In genomic region chr8:116755557-116755956, GRCm38 (mm10) we compare ENCODE assay signal across 9 mouse cellular contexts. TPM values are rescaled to one million over a fixed set of nuclear protein-coding genes. Genes with fewer than 3 reads are reported as not detected.
DNase-seq lines count a peak whose midpoint lies in the region; ATAC-seq and TF ChIP-seq lines count a peak whose summit lies in the region.
"Had no signal": no experiment of that assay in that cellular context is flagged by ENCODE, and none has a peak within 500 bp of the region (broad histone marks: within the 10 kb centered on the region; RNA-seq: fewer than 3 reads in every experiment).

No protein-coding gene starts in this region.

- TF ChIP-seq POLR2A in spleen, adult 2 months (IDR thresholded peaks at IDR 0.05; ENCODE audit: low read depth, low read length) = no peak

- H3K27me3 ChIP-seq in hindbrain, embryonic 10.5 days (ENCODE audit: insufficient read depth, poor library complexity, severe bottlenecking) = no peaks in the 10 kb centered on the region
- no peaks in the 10 kb centered on the region for H3K27me3 ChIP-seq in hindbrain, embryonic 13.5 days
- H3K27me3 ChIP-seq in spleen, adult 2 months (ENCODE audit: control insufficient read depth, insufficient read depth, low read length) = no peaks in the 10 kb centered on the region
- H3K27me3 ChIP-seq: limb, embryonic 13.5 days had no signal

- H3K27ac ChIP-seq in hindbrain, embryonic 10.5 days = no peak overlapping the region
- no peak overlapping the region for H3K27ac ChIP-seq in hindbrain, embryonic 13.5 days
- no peak overlapping the region for H3K27ac ChIP-seq in spleen, adult 2 months (ENCODE audit: insufficient read depth, low read length)
- H3K27ac ChIP-seq: limb, embryonic 13.5 days had no signal

- no peaks in the 10 kb centered on the region for H3K4me1 ChIP-seq in hindbrain, embryonic 10.5 days (replicated peaks)
- no peaks in the 10 kb centered on the region for H3K4me1 ChIP-seq in hindbrain, embryonic 13.5 days (replicated peaks)
- H3K4me1 ChIP-seq in spleen, adult 2 months (ENCODE audit: control insufficient read depth, insufficient read depth, insufficient read length) = no peaks in the 10 kb centered on the region
- H3K4me1 ChIP-seq: limb, embryonic 13.5 days had no signal

- ATAC-seq in hindbrain, embryonic 13.5 days (ENCODE audit: low FRiP score) = no peak

- WGBS in hindbrain, embryonic 10.5 days = 11% methylated on average over 4 of the region's 4 CpGs
- 11% methylated on average over 4 of the region's 4 CpGs for WGBS in hindbrain, embryonic 13.5 days
- WGBS in spleen, adult 2 months = 3% methylated on average over 4 of the region's 4 CpGs

- no peak overlapping the region for H3K4me2 ChIP-seq in hindbrain, embryonic 13.5 days
- H3K4me2 ChIP-seq: limb, embryonic 13.5 days had no signal

- H3K36me3 ChIP-seq in hindbrain, embryonic 10.5 days = no peaks in the 10 kb centered on the region
- H3K36me3 ChIP-seq in hindbrain, embryonic 13.5 days = no peaks in the 10 kb centered on the region
- no peaks in the 10 kb centered on the region for H3K36me3 ChIP-seq in spleen, adult 2 months (ENCODE audit: control insufficient read depth, insufficient read depth, low read length)
- H3K36me3 ChIP-seq: limb, embryonic 13.5 days had no signal

- no peak overlapping the region for H3K4me3 ChIP-seq in hindbrain, embryonic 10.5 days
- H3K4me3 ChIP-seq in hindbrain, embryonic 13.5 days = no peak overlapping the region
- no peak overlapping the region for H3K4me3 ChIP-seq in spleen, adult 2 months (ENCODE audit: extremely low read depth, insufficient read depth, insufficient read length)
- H3K4me3 ChIP-seq: limb, embryonic 13.5 days had no signal

- peak; percentile 71; the same call in 1 of the 2 replicates for TF ChIP-seq CTCF in spleen, adult 2 months (IDR thresholded peaks at IDR 0.05; ENCODE audit: extremely low read depth, insufficient read depth, insufficient read length, insufficient replicate concordance)

- H3K9ac ChIP-seq in hindbrain, embryonic 13.5 days = no peak overlapping the region
- H3K9ac ChIP-seq: limb, embryonic 13.5 days had no signal

- no peaks in the 10 kb centered on the region for H3K9me3 ChIP-seq in hindbrain, embryonic 10.5 days
- no peaks in the 10 kb centered on the region for H3K9me3 ChIP-seq in hindbrain, embryonic 13.5 days
- H3K9me3 ChIP-seq: limb, embryonic 13.5 days had no signal

- peak; percentile 18 for DNase-seq in hindbrain, embryonic 10.5 days (ENCODE audit: low spot score)
- peak; percentile 38 for DNase-seq in urinary bladder, postnatal 25 days (ENCODE audit: low spot score)
- no peak for DNase-seq in urinary bladder, adult 2 months (ENCODE audit: low spot score)
- peak; percentile 60 to 81 for DNase-seq in cerebellum, postnatal 25 days
- peak; percentile 50 for DNase-seq in kidney, postnatal 14 days
- peak in 1 of 2 experiments; percentile 44 for DNase-seq in spleen, adult 2 months (ENCODE audit: low read depth in 1 of 2, low spot score in 2 of 2)
- DNase-seq in layer of hippocampus, adult 9-11 months = no peak

RNA-seq across cellular contexts. Expression of gene Cdyl2, which starts 22.8 kb away (rescaled TPM):
- 5.9 and 7.4 TPM in 2 replicates for polyA plus RNA-seq in hindbrain, embryonic 10.5 days (2016; fragmentation: Nextera tagmentation; extraction: Ambion mirVana)
- polyA plus RNA-seq in hindbrain, embryonic 13.5 days (2015; fragmentation: Nextera tagmentation; extraction: Ambion mirVana) = 9.4 and 10.9 TPM in 2 replicates
- 1.0 and 2.1 TPM in 2 replicates for polyA plus RNA-seq in urinary bladder, adult 2 months (2012; rRNA removed)
- polyA plus RNA-seq in spleen, adult 2 months (2012; rRNA removed) = 4.6 and 5.2 TPM in 2 replicates

Comparison
In these comparisons a context has a peak if more than half of its experiments do, and no peak if none do; other contexts are left out.
1. DNase-seq: peak in hindbrain, embryonic 10.5 days (single experiment), urinary bladder, postnatal 25 days (single experiment), cerebellum, postnatal 25 days (2 of 2) and kidney, postnatal 14 days (single experiment); none in urinary bladder, adult 2 months (single experiment) and layer of hippocampus, adult 9-11 months (single experiment).